ENCODE assay signal across 34 mouse cellular contexts in genomic region chr8:42972545-42972944, GRCm38 (mm10).
"Had no signal": no experiment of that assay in that cellular context is flagged by ENCODE, and none has a peak within 500 bp of the region (broad histone marks: within the 10 kb centered on the region; RNA-seq: fewer than 3 reads in every experiment).

No protein-coding gene starts in this region.

- H3K4me1 ChIP-seq: heart, embryonic 10.5 days; heart, embryonic 12.5 days; heart, embryonic 13.5 days; heart, embryonic 15.5 days; intestine, embryonic 15.5 days had no signal

- H3K9ac ChIP-seq: heart, embryonic 12.5 days; heart, embryonic 13.5 days; heart, embryonic 15.5 days; hindbrain, embryonic 12.5 days; hindbrain, embryonic 15.5 days; intestine, embryonic 15.5 days; kidney, embryonic 15.5 days had no signal

- DNase-seq: heart, adult 2 months; heart, postnatal 10 days; heart, postnatal 14 days; heart, postnatal 36 days; heart, postnatal 4 days; kidney, adult 11 months; kidney, adult 18-20 months; kidney, adult 2 months; kidney, adult 8-10 months; kidney, adult 9 months; kidney, postnatal 10 days; kidney, postnatal 14 days; kidney, postnatal 25 days; kidney, postnatal 36 days; kidney, postnatal 4 days; layer of hippocampus, adult 9-11 months; layer of hippocampus, postnatal 36 days had no signal

- H3K9me3 ChIP-seq: heart, embryonic 10.5 days; heart, embryonic 12.5 days; heart, embryonic 13.5 days; heart, embryonic 15.5 days; hindbrain, embryonic 12.5 days; hindbrain, embryonic 15.5 days; intestine, embryonic 15.5 days; kidney, embryonic 15.5 days had no signal

- H3K36me3 ChIP-seq: heart, embryonic 10.5 days; heart, embryonic 12.5 days; heart, embryonic 13.5 days; heart, embryonic 15.5 days; hindbrain, embryonic 12.5 days; hindbrain, embryonic 15.5 days; intestine, embryonic 15.5 days; kidney, embryonic 15.5 days had no signal

- H3K4me2 ChIP-seq: heart, embryonic 11.5 days; heart, embryonic 12.5 days; heart, embryonic 13.5 days; heart, embryonic 15.5 days; hindbrain, embryonic 12.5 days; hindbrain, embryonic 15.5 days; intestine, embryonic 15.5 days; kidney, embryonic 15.5 days had no signal

- H3K27ac ChIP-seq: heart, adult 2 months; heart, embryonic 10.5 days; heart, embryonic 13.5 days; heart, embryonic 15.5 days; hindbrain, embryonic 12.5 days; hindbrain, embryonic 15.5 days; hindbrain, postnatal 0 days; intestine, embryonic 15.5 days; kidney, embryonic 15.5 days; kidney, postnatal 0 days; layer of hippocampus, adult 2 months; left cerebral cortex, adult 2 months had no signal

- H3K4me3 ChIP-seq: heart, adult 2 months; heart, embryonic 10.5 days; heart, embryonic 12.5 days; heart, embryonic 13.5 days; heart, embryonic 15.5 days; hindbrain, embryonic 12.5 days; hindbrain, embryonic 15.5 days; intestine, embryonic 15.5 days; kidney, embryonic 15.5 days; layer of hippocampus, adult 2 months; left cerebral cortex, adult 2 months had no signal

- H3K27me3 ChIP-seq: heart, embryonic 12.5 days; heart, embryonic 13.5 days; heart, embryonic 15.5 days; hindbrain, embryonic 12.5 days; hindbrain, embryonic 15.5 days; intestine, embryonic 15.5 days; kidney, embryonic 15.5 days had no signal

- ATAC-seq: hindbrain, embryonic 16.5 days; hindbrain, postnatal 0 days; inflammation-experienced regulatory T-cells, adult 6 months; intestine, embryonic 15.5 days; intestine, embryonic 16.5 days; intestine, postnatal 0 days had no signal
